8 mouse cellular contexts compared by ENCODE assay signal in the genomic region with DNA sequence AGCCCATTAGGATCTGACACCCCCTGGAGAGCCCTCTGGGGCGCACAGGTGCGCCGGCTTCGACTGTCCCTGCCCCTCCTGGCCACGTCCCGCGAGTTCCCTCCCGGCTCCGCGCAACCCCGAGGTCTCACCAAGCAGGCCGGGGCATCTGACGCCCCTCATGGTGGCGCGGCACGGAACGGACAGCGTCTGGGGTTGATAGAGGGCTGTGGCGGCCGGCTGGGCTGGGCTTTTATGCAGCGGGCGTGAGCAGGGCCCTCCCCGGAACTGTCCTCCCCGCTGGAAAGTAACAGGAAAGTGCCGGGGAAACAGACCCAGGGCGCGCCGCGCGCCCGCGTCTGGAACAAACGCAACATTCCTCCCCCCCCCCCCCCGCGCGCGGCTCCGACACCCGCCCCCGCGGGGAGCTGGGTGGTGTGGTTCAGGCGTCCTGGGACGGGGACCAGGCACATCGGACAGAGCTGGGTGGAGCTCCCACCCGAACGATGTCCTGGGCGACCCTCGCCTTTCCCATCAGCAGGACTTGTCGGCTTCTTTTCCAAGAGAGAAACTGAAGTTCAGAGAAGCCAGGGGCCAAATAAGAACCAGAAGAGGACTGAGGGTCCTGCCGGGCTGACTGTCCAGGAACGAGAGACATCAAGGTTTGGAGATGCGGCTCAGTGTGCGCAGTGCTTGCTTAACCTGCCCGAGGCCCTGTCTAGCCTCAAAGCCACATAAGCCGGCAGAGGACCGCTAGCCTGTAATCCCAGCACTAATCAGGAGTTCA. TPM values are rescaled to one million over a fixed set of nuclear protein-coding genes. Genes with fewer than 3 reads are reported as not detected.
DNase-seq lines count a peak whose midpoint lies in the region; ATAC-seq and TF ChIP-seq lines count a peak whose summit lies in the region.

A gene (minus strand): TSS at position 351 of the 766 bp plus-strand sequence.

- peak within 1 kb of the TSS; percentile 83 for H3K27ac ChIP-seq in embryonic fibroblast, embryonic 13.5 days (ENCODE audit: insufficient read depth, low read length)
- peak within 1 kb of the TSS; percentile 87 for H3K27ac ChIP-seq in heart, embryonic 15.5 days
- peak within 1 kb of the TSS; percentile 70 for H3K27ac ChIP-seq in macrophage
- H3K27ac ChIP-seq in small intestine, adult 2 months (ENCODE audit: insufficient read depth, low read depth, low read length) = peak within 1 kb of the TSS; percentile 95

- H3K9me3 ChIP-seq in heart, embryonic 15.5 days (replicated peaks) = no peaks in the 10 kb centered on the region

- WGBS in heart, embryonic 15.5 days = 2% methylated on average over 52 of the region's 56 CpGs
- WGBS in macrophage (ENCODE audit: missing documents) = 11% methylated on average over 43 of the region's 56 CpGs
- 4% methylated on average over 56 of the region's 56 CpGs for WGBS in small intestine, adult 2 months

- H3K4me1 ChIP-seq in embryonic fibroblast, embryonic 13.5 days (ENCODE audit: control insufficient read depth, insufficient read depth, low read length) = peaks cover 15% of the 10 kb centered on the region
- peaks cover 39% of the 10 kb centered on the region for H3K4me1 ChIP-seq in heart, embryonic 15.5 days (replicated peaks)
- peaks cover 27% of the 10 kb centered on the region for H3K4me1 ChIP-seq in small intestine, adult 2 months (ENCODE audit: control insufficient read depth, insufficient read depth, insufficient read length, low read length)

- DNase-seq in ovary, adult 18-20 months (ENCODE audit: low spot score) = peak; percentile 58
- no peak for DNase-seq in ovary, postnatal 14 days (ENCODE audit: low spot score)
- DNase-seq in kidney, postnatal 10 days = peak; percentile 89
- no peak for DNase-seq in adipocyte (ENCODE audit: low spot score)

- no peak for TF ChIP-seq CTCF in embryonic fibroblast, embryonic 13.5 days (IDR thresholded peaks at IDR 0.05; ENCODE audit: borderline replicate concordance, insufficient read depth, low read length)
- TF ChIP-seq CTCF in small intestine, adult 2 months (IDR thresholded peaks at IDR 0.05; ENCODE audit: extremely low read depth, insufficient read length, insufficient replicate concordance, low read depth, low read length) = no peak

- no peaks in the 10 kb centered on the region for H3K27me3 ChIP-seq in heart, embryonic 15.5 days
- H3K27me3 ChIP-seq in small intestine, adult 2 months (ENCODE audit: control insufficient read depth, insufficient read depth, low read length) = no peaks in the 10 kb centered on the region

- H3K4me2 ChIP-seq in heart, embryonic 15.5 days = peak within 1 kb of the TSS; percentile 90

- H3K79me2 ChIP-seq in macrophage (ENCODE audit: inconsistent target) = peaks cover 42% of the 10 kb centered on the region; the same call in 1 of the 2 replicates

- no peaks in the 10 kb centered on the region for H3K36me3 ChIP-seq in heart, embryonic 15.5 days
- H3K36me3 ChIP-seq in macrophage (ENCODE audit: inconsistent target) = no peaks in the 10 kb centered on the region
- H3K36me3 ChIP-seq in small intestine, adult 2 months (ENCODE audit: control insufficient read depth, insufficient read depth, low read length) = no peaks in the 10 kb centered on the region

- peak; percentile 70 for TF ChIP-seq POLR2A in embryonic fibroblast, embryonic 13.5 days (IDR thresholded peaks at IDR 0.05; ENCODE audit: low read depth, low read length)
- peak; percentile 55 for TF ChIP-seq POLR2A in small intestine, adult 2 months (IDR thresholded peaks at IDR 0.05; ENCODE audit: low read depth, low read length)

- peak within 1 kb of the TSS; percentile 66 for H3K4me3 ChIP-seq in embryonic fibroblast, embryonic 13.5 days (ENCODE audit: insufficient read depth, low read length)
- peak within 1 kb of the TSS; percentile 69 for H3K4me3 ChIP-seq in heart, embryonic 15.5 days
- peak within 1 kb of the TSS; percentile 45 for H3K4me3 ChIP-seq in macrophage (ENCODE audit: inconsistent target)
- peak within 1 kb of the TSS; percentile 84 for H3K4me3 ChIP-seq in small intestine, adult 2 months (ENCODE audit: low read depth, low read length)

- peak within 1 kb of the TSS; percentile 80 for H3K9ac ChIP-seq in heart, embryonic 15.5 days

- peak; percentile 77 for ATAC-seq in heart, embryonic 15.5 days (replicated peaks; ENCODE audit: insufficient number of reproducible peaks, insufficient read depth, low FRiP score, low read depth)

RNA-seq across cellular contexts. Expression of the gene that starts here (rescaled TPM):
- 66.4 and 95.6 TPM in 2 replicates for polyA plus RNA-seq in embryonic fibroblast, embryonic 13.5 days (2011; ENCODE audit: insufficient read length, low read depth, missing spikeins)
- polyA plus RNA-seq in heart, embryonic 15.5 days (2015; fragmentation: Nextera tagmentation; extraction: Ambion mirVana) = 31.2 and 38.7 TPM in 2 replicates
- total RNA-seq in macrophage (2018; cell fraction: chromatin; rRNA removed) = 100 to 1,000 TPM in 9 of 26 experiments, 10 to 100 TPM in 17; 18.0 to 360 (median 72.3) TPM
- total RNA-seq in macrophage (2018; cell fraction: cytosol; rRNA removed) = 100 to 1,000 TPM in 10 of 26 experiments, 10 to 100 TPM in 16; 30.6 to 139 (median 64.6) TPM
- total RNA-seq in macrophage (2018; cell fraction: nucleus; rRNA removed) = 100 to 1,000 TPM in 11 of 26 experiments, 10 to 100 TPM in 15; 40.1 to 399 (median 96.9) TPM
- 33.0 to 180 TPM (median 147 TPM) in 3 replicates for polyA plus RNA-seq in macrophage (2018)
- polyA plus RNA-seq in small intestine, adult 2 months (2012; rRNA removed) = 23.7 and 43.2 TPM in 2 replicates

Comparison
In these comparisons a context has a peak if more than half of its experiments do, and no peak if none do; other contexts are left out.
1. DNase-seq: peak in ovary, adult 18-20 months (single experiment) and kidney, postnatal 10 days (single experiment); none in ovary, postnatal 14 days (single experiment) and adipocyte (single experiment).
2. Peak in every context shown above with its lines, with median percentiles within 50 percentile points of each other: H3K27ac ChIP-seq and H3K4me3 ChIP-seq.